Mouse (Mus musculus) hindbrain, embryonic 16.5 days (tissue): ENCODE results near the gene Sltm. TPM values are rescaled to one million over a fixed set of nuclear protein-coding genes. Genes with fewer than 3 reads are reported as not detected.

Experiments used
- ATAC-seq: fragments of 200-750 bp; cut with Nextera tagmentation; 2 replicates; pipeline ENCODE4 v1.8.0; 2017; ENCODE audit warnings: moderate TSS enrichment, moderate library complexity
- H3K27ac ChIP-seq: fragments of 300-500 bp; sonication (generic); 2 replicates; pipeline ENCODE4 v1.5.1; 2014; ENCODE audit warnings: low read depth, mild to moderate bottlenecking, control low read depth, low read length, moderate library complexity
- H3K27me3 ChIP-seq: fragments of 300-500 bp; sonication (generic); replicated peaks from 2 replicates; pipeline ENCODE4 v1.6.1; 2014; ENCODE audit warnings: low read length; ENCODE audit not compliant: control insufficient read depth, insufficient read depth
- H3K36me3 ChIP-seq: fragments of 300-500 bp; sonication (generic); 2 replicates; pipeline ENCODE4 v1.6.1; 2014; ENCODE audit warnings: mild to moderate bottlenecking, low read length, moderate library complexity, mixed read lengths; ENCODE audit not compliant: control insufficient read depth, insufficient read depth
- H3K4me1 ChIP-seq: fragments of 300-500 bp; sonication (generic); 2 replicates; pipeline ENCODE4 v1.6.1; 2014; ENCODE audit warnings: low read depth, low read length; ENCODE audit not compliant: control insufficient read depth, insufficient read depth
- H3K4me2 ChIP-seq: fragments of 300-500 bp; sonication (generic); 2 replicates; pipeline ENCODE4 v1.6.1; 2014; ENCODE audit warnings: mild to moderate bottlenecking, low read length, control low read depth, moderate library complexity
- H3K4me3 ChIP-seq: fragments of 300-500 bp; sonication (generic); 2 replicates; pipeline ENCODE4 v1.5.1; 2014; ENCODE audit warnings: mild to moderate bottlenecking, low read length, control low read depth, moderate library complexity
- H3K9ac ChIP-seq: fragments of 300-500 bp; sonication (generic); 2 replicates; pipeline ENCODE4 v1.6.1; 2014; ENCODE audit warnings: low read depth, mild to moderate bottlenecking, control low read depth, low read length, moderate library complexity
- H3K9me3 ChIP-seq: fragments of 300-500 bp; sonication (generic); 2 replicates; pipeline ENCODE4 v1.6.1; 2014; ENCODE audit warnings: mild to moderate bottlenecking, low read length, moderate library complexity; ENCODE audit not compliant: control insufficient read depth
- WGBS: fragments of 180-500 bp; shearing (Covaris S2); extraction: QIAGEN DNeasy Blood & Tissue Kit; methylation state at CpG from one replicate; pipeline ENCODE4 v1.1.7; 2014; 5-methylcytosine and 5-hydroxymethylcytosine counted together
- polyA plus RNA-seq: library from polyadenylated mRNA; unstranded; fragments of >200 nt; fragmentation: Nextera tagmentation; extraction: Ambion mirVana; gene quantifications from 2 replicates; pipeline ENCODE4 v1.2.1, GENCODE M21; 2015

Sltm gene
- polyA plus RNA-seq, 1 experiment from 2014 or later, result 49.0 TPM

DNA sequence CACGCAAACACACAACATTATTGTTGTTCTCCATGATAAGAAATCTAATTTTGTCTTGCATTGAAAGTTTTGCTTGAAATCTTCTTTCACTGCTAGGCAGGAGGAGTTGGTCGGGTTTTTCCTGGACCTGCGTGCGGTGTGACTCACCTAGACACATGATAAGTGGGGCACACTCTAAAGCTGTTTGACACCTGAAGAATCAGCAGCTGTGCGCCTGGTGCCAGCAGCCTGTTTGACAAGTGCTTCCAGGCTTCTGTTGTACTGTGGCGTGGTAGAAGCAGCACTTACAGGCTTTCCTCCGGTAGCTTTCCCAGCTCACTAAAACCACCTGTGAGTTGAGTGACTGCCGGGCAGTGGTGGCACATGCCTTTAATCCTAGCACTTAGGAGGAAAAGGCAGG is 27.8 kb downstream of the Sltm start:
- no peaks in the 10 kb centered on the region for H3K27me3 ChIP-seq
- H3K9ac ChIP-seq, result no peak overlapping the region
- H3K4me3 ChIP-seq, result no peak overlapping the region
- no peak overlapping the region for H3K4me2 ChIP-seq
- 95% methylated on average over 8 of the region's 8 CpGs for WGBS
- H3K4me1 ChIP-seq, result no peaks in the 10 kb centered on the region
- no peaks in the 10 kb centered on the region for H3K9me3 ChIP-seq
- no peak for ATAC-seq
- H3K36me3 ChIP-seq, result peaks cover 10% of the 10 kb centered on the region; the same call in 1 of the 2 replicates
- H3K27ac ChIP-seq, result no peak overlapping the region

DNA sequence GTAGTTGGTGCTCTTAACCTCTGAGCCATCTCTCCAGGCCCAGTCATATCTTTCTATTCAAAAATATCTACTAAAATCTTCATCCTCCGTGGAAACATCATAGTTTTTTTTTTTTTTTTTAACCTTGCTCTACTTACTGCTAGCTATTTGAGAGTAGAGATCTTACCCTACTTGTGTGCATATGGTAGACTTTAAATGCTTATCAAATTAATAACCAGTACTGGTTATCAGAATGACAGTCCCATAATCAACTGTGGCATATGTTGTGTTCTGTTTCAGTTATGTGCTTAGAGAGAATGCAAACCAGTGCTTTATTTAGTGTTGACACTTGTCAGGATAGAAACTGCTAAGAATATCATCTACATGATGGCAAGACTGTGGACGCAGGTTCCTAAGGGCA is 35.6 kb downstream of the Sltm start:
- H3K4me3 ChIP-seq, result no peak overlapping the region
- no peaks in the 10 kb centered on the region for H3K4me1 ChIP-seq
- 100% methylated on average over 2 of the region's 2 CpGs for WGBS
- no peaks in the 10 kb centered on the region for H3K27me3 ChIP-seq
- H3K4me2 ChIP-seq, result no peak overlapping the region
- no peak overlapping the region for H3K9ac ChIP-seq
- no peaks in the 10 kb centered on the region for H3K9me3 ChIP-seq
- no peak for ATAC-seq
- H3K36me3 ChIP-seq, result peaks cover 21% of the 10 kb centered on the region
- H3K27ac ChIP-seq, result no peak overlapping the region

DNA sequence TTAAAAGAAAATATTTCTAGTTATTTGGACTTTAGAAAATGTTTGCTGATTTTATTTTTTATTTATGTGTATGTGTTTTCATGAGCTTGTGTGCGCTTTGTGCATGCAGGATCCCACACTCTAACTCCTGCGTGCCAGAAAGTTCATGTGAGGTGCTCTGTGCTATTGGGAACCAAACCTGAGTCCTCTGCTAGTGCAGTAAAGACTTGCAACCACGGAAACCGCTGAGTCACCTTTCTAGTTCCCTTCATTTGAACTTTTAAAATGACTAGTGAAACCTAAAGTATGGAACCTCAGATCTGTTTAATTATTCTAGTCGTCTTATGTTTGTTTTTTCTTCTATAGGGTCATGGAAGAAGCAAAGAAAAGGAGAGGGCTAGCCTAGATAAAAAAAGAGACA is 38.4 kb downstream of the Sltm start:
- no peak for ATAC-seq
- H3K27me3 ChIP-seq, result no peaks in the 10 kb centered on the region
- WGBS, result 89% methylated on average over 5 of the region's 5 CpGs
- no peaks in the 10 kb centered on the region for H3K4me1 ChIP-seq
- H3K9ac ChIP-seq, result no peak overlapping the region
- no peak overlapping the region for H3K4me2 ChIP-seq
- no peaks in the 10 kb centered on the region for H3K9me3 ChIP-seq
- H3K4me3 ChIP-seq, result no peak overlapping the region
- H3K36me3 ChIP-seq, result peaks cover 25% of the 10 kb centered on the region
- no peak overlapping the region for H3K27ac ChIP-seq

DNA sequence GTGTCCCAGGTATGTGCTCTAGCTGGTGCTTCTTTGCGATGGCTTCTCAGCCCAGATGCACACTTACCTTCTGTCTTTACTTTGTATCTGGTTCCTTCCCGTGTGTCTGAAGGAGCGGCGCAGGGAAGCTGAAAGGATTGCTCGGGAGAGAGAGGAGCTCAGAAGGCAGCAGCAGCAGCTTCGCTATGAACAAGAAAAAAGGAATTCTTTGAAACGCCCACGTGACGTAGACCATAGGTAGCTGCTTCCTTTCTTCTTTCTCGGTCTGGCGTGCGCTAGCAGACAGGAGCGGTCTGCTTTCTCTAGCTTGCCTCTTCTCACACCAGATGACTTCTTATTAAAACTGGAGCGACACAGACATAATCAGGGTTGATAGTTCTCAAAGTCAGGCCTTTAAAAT is 42.1 kb downstream of the Sltm start:
- H3K27ac ChIP-seq, result no peak overlapping the region
- H3K4me1 ChIP-seq, result no peaks in the 10 kb centered on the region
- H3K4me2 ChIP-seq, result no peak overlapping the region
- no peak for ATAC-seq
- H3K27me3 ChIP-seq, result no peaks in the 10 kb centered on the region
- H3K9me3 ChIP-seq, result no peaks in the 10 kb centered on the region
- H3K4me3 ChIP-seq, result no peak overlapping the region
- 89% methylated on average over 14 of the region's 14 CpGs for WGBS
- no peak overlapping the region for H3K9ac ChIP-seq
- peaks cover 53% of the 10 kb centered on the region for H3K36me3 ChIP-seq

DNA sequence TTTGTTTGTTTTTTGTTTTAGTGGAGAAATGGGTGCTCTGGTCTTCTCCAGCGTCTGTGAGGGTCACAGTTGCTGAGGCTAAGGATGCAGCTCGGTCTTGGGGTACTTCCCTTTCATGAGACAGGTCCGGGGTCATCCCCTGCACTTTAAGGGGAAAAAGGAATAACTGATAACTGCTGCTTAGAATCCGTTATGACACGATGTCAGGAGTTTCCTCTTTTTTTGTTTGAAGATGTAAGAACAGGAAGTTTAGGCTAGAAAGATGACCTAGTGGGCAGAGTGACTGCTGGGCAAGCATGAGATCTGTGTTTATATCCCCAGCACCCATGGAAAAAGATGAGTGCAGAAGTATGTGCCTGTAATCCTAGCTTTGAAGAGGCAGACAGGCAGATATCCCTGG is 42.6 kb downstream of the Sltm start:
- H3K9ac ChIP-seq, result no peak overlapping the region
- H3K4me3 ChIP-seq, result no peak overlapping the region
- no peak overlapping the region for H3K4me2 ChIP-seq
- H3K4me1 ChIP-seq, result no peaks in the 10 kb centered on the region
- H3K27me3 ChIP-seq, result no peaks in the 10 kb centered on the region
- no peaks in the 10 kb centered on the region for H3K9me3 ChIP-seq
- WGBS, result 93% methylated on average over 5 of the region's 5 CpGs
- H3K27ac ChIP-seq, result no peak overlapping the region
- H3K36me3 ChIP-seq, result peaks cover 54% of the 10 kb centered on the region
- no peak for ATAC-seq

DNA sequence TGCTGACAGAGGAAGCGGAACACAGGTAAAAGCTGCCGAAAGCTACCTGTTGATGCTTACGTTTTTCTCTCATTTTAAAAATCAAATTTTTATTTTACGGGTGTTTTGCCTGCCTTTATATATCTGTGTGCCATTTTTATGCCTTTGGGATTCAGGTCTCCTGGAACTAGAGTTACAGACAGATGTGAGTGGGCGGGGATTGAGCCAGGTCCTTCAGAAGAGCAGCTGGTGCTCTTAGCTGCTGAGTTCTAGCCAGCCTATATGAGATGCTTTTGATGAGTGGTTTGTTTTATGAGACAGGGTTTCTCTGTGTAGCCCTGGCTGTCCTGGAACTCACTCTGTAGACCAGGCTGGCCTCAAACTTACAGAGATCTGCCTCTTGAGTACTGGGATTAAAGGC is 44.6 kb downstream of the Sltm start:
- no peak overlapping the region for H3K4me3 ChIP-seq
- no peak overlapping the region for H3K9ac ChIP-seq
- WGBS, result 94% methylated on average over 5 of the region's 5 CpGs
- no peaks in the 10 kb centered on the region for H3K4me1 ChIP-seq
- peaks cover 45% of the 10 kb centered on the region for H3K36me3 ChIP-seq
- H3K4me2 ChIP-seq, result no peak overlapping the region
- H3K27me3 ChIP-seq, result no peaks in the 10 kb centered on the region
- H3K9me3 ChIP-seq, result no peaks in the 10 kb centered on the region
- H3K27ac ChIP-seq, result no peak overlapping the region
- ATAC-seq, result no peak

DNA sequence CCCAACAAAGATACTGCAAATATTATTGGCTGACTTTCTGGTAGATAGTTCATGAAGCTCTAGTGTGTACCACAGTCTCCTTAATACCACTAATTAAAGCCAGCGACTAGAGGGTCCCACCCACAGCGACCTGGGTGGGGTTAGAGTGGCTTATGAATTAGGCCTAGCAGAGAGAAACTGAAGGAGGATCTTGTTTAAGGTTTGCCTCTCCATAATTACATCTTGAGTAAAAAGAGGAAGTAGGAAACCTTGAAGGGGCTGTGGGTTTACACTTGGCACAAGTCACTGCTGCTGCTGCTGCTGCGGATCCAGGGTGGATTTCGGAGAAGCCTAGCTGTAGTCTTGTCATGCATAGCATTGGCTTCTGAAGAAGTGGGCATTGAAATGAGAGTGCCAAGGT is 48.2 kb downstream of the Sltm start:
- Histone ChIP-seq H3K4me2 (no peak overlapping the region), H3K4me3 (no peak overlapping the region), H3K27ac (no peak overlapping the region), H3K4me1 (no peaks in the 10 kb centered on the region), H3K27me3 (no peaks in the 10 kb centered on the region), H3K9ac (no peak overlapping the region), H3K9me3 (no peaks in the 10 kb centered on the region), H3K36me3 (peaks cover 41% of the 10 kb centered on the region)
- ATAC-seq, result no peak
- WGBS, result 94% methylated on average over 4 of the region's 4 CpGs

DNA sequence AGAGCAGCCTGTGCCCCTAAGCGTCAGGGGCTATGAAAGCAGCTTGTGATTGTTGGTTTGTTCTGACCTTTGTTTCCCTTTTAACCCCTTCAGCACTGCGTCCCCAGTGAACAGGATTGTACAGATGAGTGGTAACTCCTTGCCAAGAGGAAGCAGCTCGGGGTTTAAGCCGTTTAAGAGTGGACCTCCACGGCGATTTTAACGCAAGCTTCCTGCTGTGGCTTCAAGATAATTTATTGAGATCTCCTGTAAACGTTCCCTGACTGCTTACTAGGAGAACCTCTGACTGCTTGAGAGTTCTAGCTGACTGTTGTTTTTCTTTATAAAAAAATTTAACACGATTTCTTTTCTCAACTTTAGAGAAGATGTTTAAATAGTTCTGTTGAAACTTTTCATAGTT is 48.9 kb downstream of the Sltm start:
- peaks cover 38% of the 10 kb centered on the region for H3K36me3 ChIP-seq
- ATAC-seq, result no peak

DNA sequence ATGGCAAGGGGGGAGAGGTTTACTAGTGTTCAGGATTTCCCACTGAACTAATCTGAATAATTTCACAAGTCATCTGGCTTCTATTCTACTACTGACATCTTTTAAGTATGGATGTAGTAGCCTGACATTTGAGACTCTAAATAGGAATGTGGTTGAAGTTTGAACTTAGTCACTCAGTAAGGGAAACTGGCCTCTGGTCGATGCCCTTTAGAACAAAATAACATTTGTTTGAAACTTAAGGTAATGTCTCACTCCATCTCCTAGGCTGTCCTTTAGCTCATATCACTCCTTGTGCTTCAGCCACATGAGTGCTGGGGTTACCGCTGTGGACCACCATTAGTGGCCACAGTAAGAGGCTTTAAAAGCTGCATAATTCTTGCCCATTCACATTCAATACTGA is 55.7 kb downstream of the Sltm start:
- no peak overlapping the region for H3K27ac ChIP-seq
- no peak for ATAC-seq
- no peak overlapping the region for H3K9ac ChIP-seq
- no peaks in the 10 kb centered on the region for H3K27me3 ChIP-seq
- 97% methylated on average over 2 of the region's 2 CpGs for WGBS
- no peak overlapping the region for H3K4me3 ChIP-seq
- no peak overlapping the region for H3K4me2 ChIP-seq
- H3K9me3 ChIP-seq, result no peaks in the 10 kb centered on the region
- peaks cover 5% of the 10 kb centered on the region for H3K36me3 ChIP-seq
- H3K4me1 ChIP-seq, result no peaks in the 10 kb centered on the region

More for the DNA sequence above, 48.9 kb downstream of the Sltm start:
- H3K27ac ChIP-seq, result no peak overlapping the region
- no peaks in the 10 kb centered on the region for H3K4me1 ChIP-seq
- no peak overlapping the region for H3K4me3 ChIP-seq
- no peaks in the 10 kb centered on the region for H3K9me3 ChIP-seq
- 64% methylated on average over 9 of the region's 9 CpGs for WGBS
- H3K9ac ChIP-seq, result no peak overlapping the region
- no peaks in the 10 kb centered on the region for H3K27me3 ChIP-seq
- H3K4me2 ChIP-seq, result no peak overlapping the region

DNA sequence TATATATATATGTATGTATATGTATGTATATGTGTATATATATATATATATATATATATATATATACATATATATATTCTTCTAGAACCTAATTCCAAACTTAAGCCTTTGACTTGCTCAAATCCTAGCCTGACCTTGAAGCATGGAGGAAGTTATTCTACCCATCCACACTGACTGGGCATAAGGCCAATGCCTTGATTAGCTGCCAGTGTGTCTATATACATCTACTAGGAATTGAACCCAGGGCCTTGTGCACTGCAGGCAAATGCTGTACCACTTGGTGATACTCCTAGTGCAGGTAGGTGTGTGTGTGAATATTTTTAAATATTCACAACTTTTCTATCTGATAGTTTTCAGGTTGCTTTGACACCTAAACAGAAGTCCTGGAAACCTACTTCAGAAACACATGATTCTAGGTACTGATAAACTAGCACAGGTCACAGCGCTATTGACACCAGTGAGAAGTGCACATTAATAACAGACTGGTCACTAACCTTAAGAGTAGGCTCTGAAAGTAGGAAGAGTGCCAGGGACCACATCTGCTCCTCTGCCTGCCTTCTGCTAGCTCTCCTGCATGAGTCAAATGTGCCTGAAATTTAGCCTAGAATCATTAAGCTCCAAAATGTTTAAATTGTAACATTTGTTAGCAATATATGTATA is 59.8 kb downstream of the Sltm start:
- ATAC-seq, result no peak
- Histone ChIP-seq H3K9me3 (no peaks in the 10 kb centered on the region), H3K4me3 (no peak overlapping the region), H3K4me2 (no peak overlapping the region), H3K9ac (no peak overlapping the region), H3K27me3 (no peaks in the 10 kb centered on the region), H3K36me3 (peaks cover 8% of the 10 kb centered on the region; the same call in 1 of the 2 replicates), H3K4me1 (no peaks in the 10 kb centered on the region), H3K27ac (no peak overlapping the region)
- WGBS, result 92% methylated on average over 1 of the region's 1 CpGs
